ENCODE assay signal across 8 mouse cellular contexts in genomic region chr5:76868693-76869286, GRCm38 (mm10). TPM values are rescaled to one million over a fixed set of nuclear protein-coding genes. Genes with fewer than 3 reads are reported as not detected.
DNase-seq lines count a peak whose midpoint lies in the region; ATAC-seq and TF ChIP-seq lines count a peak whose summit lies in the region.

No protein-coding gene starts in this region.

- no peak for DNase-seq in gastrocnemius, adult 2 months
- DNase-seq in gastrocnemius, postnatal 14 days: no peak
- peak; percentile 67 for DNase-seq in hindbrain, postnatal 0 days (ENCODE audit: low spot score)
- DNase-seq in naive thymus-derived CD4-positive, alpha-beta T cell, adult 2 months (ENCODE audit: low read depth): peak; percentile 67
- DNase-seq in left cerebral cortex, adult 18-20 months (ENCODE audit: low spot score in 2 of 2): no peak
- no peak for DNase-seq in frontal cortex, postnatal 25 days (ENCODE audit: low spot score in 2 of 2)

- TF ChIP-seq CTCF in gastrocnemius, adult 2 months (IDR thresholded peaks at IDR 0.05): no peak
- no peak for TF ChIP-seq CTCF in hindbrain, postnatal 0 days (IDR thresholded peaks at IDR 0.05; ENCODE audit: low read depth)

- H3K4me1 ChIP-seq in erythroblast, embryonic 14.5 days (ENCODE audit: control insufficient read depth): peaks cover 5% of the 10 kb centered on the region
- H3K4me1 ChIP-seq in hindbrain, postnatal 0 days (ENCODE audit: insufficient read depth, low read length): no peaks in the 10 kb centered on the region
- H3K4me1 ChIP-seq in liver, embryonic 12.5 days: peaks cover 7% of the 10 kb centered on the region; the same call in 1 of the 2 replicates

- peak overlapping the region; percentile 47 for H3K4me2 ChIP-seq in hindbrain, postnatal 0 days (ENCODE audit: low read depth, low read length)
- peak overlapping the region; percentile 72 for H3K4me2 ChIP-seq in liver, embryonic 12.5 days

- no peak overlapping the region for H3K27ac ChIP-seq in gastrocnemius, adult 2 months
- H3K27ac ChIP-seq in hindbrain, postnatal 0 days: no peak overlapping the region
- H3K27ac ChIP-seq in liver, embryonic 12.5 days: no peak overlapping the region

- no peaks in the 10 kb centered on the region for H3K9me3 ChIP-seq in erythroblast, embryonic 14.5 days (ENCODE audit: control insufficient read depth, low read length)
- H3K9me3 ChIP-seq in hindbrain, postnatal 0 days (ENCODE audit: low read length): no peaks in the 10 kb centered on the region
- H3K9me3 ChIP-seq in liver, embryonic 12.5 days (replicated peaks): no peaks in the 10 kb centered on the region

- peaks cover 80% of the 10 kb centered on the region for H3K36me3 ChIP-seq in erythroblast, embryonic 14.5 days (ENCODE audit: control insufficient read depth)
- peaks cover 19% of the 10 kb centered on the region; the same call in 1 of the 2 replicates for H3K36me3 ChIP-seq in hindbrain, postnatal 0 days (ENCODE audit: insufficient read depth, low read length)
- H3K36me3 ChIP-seq in liver, embryonic 12.5 days: peaks cover 17% of the 10 kb centered on the region

- intact Hi-C loops in gastrocnemius, adult 2 months (cut with DNase I): no loop called here
- intact Hi-C loops in gastrocnemius, postnatal 14 days (cut with DNase I; ENCODE audit: low total_unique reads): no loop called here

- 28% methylated on average over 16 of the region's 16 CpGs for WGBS in hindbrain, postnatal 0 days
- 19% methylated on average over 16 of the region's 16 CpGs for WGBS in liver, embryonic 12.5 days (ENCODE audit: insufficient replicate concordance)

- H3K9ac ChIP-seq in hindbrain, postnatal 0 days (replicated peaks; ENCODE audit: low read length): no peak overlapping the region
- H3K9ac ChIP-seq in liver, embryonic 12.5 days: peak overlapping the region; percentile 52; the same call in 1 of the 2 replicates

- peak; percentile 85 for ATAC-seq in hindbrain, postnatal 0 days
- ATAC-seq in liver, embryonic 12.5 days: peak; percentile 82

- no peaks in the 10 kb centered on the region for H3K27me3 ChIP-seq in erythroblast, embryonic 14.5 days (ENCODE audit: control insufficient read depth)
- H3K27me3 ChIP-seq in hindbrain, postnatal 0 days (ENCODE audit: insufficient read depth, low read length): no peaks in the 10 kb centered on the region
- no peaks in the 10 kb centered on the region for H3K27me3 ChIP-seq in liver, embryonic 12.5 days (replicated peaks)

- peak overlapping the region; percentile 43 for H3K4me3 ChIP-seq in gastrocnemius, adult 2 months
- H3K4me3 ChIP-seq in erythroblast, embryonic 14.5 days (replicated peaks): peak overlapping the region; percentile 36
- H3K4me3 ChIP-seq in hindbrain, postnatal 0 days (ENCODE audit: low read length): peak overlapping the region; percentile 17
- H3K4me3 ChIP-seq in liver, embryonic 12.5 days: peak overlapping the region; percentile 52

RNA-seq across cellular contexts. Expression of gene Aasdh, which starts 36.5 kb away (rescaled TPM):
- total RNA-seq in gastrocnemius, adult 2 months (2021): 10 to 100 TPM in 1 of 2 experiments, 1 to 10 TPM in 1; 9.6 to 12.9 TPM
- total RNA-seq in gastrocnemius, postnatal 14 days (2021): 1 to 10 TPM; 7.9 to 8.4 TPM
- polyA plus RNA-seq in erythroblast, embryonic 14.5 days (2012): 0.01 and 0.08 TPM in 2 replicates
- total RNA-seq in hindbrain, postnatal 0 days (2014; rRNA removed): 9.9 and 15.1 TPM in 2 replicates
- 10.2 and 12.8 TPM in 2 replicates for polyA plus RNA-seq in hindbrain, postnatal 0 days (2015; fragmentation: Nextera tagmentation; extraction: Ambion mirVana)
- polyA plus RNA-seq in liver, embryonic 12.5 days (2016; fragmentation: Nextera tagmentation; extraction: Ambion mirVana): 12.5 and 13.0 TPM in 2 replicates
- total RNA-seq in left cerebral cortex, adult 18-20 months (2021): 10 to 100 TPM; 21.2 to 22.0 TPM

Comparison
In these comparisons a context has a peak if more than half of its experiments do, and no peak if none do; other contexts are left out.
1. DNase-seq: peak in hindbrain, postnatal 0 days (single experiment) and naive thymus-derived CD4-positive, alpha-beta T cell, adult 2 months (single experiment); none in gastrocnemius, adult 2 months (single experiment), gastrocnemius, postnatal 14 days (single experiment), left cerebral cortex, adult 18-20 months (0 of 2) and frontal cortex, postnatal 25 days (0 of 2).
2. Peak in every context shown above with its lines, with median percentiles within 50 percentile points of each other: H3K4me3 ChIP-seq.